Mouse (Mus musculus): Measurements from ENCODE around the gene Fxyd1. TPM values are rescaled to one million over a fixed set of nuclear protein-coding genes. Genes with fewer than 3 reads are reported as not detected.
A peak's percentile ranks its signal among the peaks of the same experiment; 100 is the strongest.

Fxyd1 gene
- polyA plus RNA-seq, 1 experiment from 2014 or later = not detected

DNA sequence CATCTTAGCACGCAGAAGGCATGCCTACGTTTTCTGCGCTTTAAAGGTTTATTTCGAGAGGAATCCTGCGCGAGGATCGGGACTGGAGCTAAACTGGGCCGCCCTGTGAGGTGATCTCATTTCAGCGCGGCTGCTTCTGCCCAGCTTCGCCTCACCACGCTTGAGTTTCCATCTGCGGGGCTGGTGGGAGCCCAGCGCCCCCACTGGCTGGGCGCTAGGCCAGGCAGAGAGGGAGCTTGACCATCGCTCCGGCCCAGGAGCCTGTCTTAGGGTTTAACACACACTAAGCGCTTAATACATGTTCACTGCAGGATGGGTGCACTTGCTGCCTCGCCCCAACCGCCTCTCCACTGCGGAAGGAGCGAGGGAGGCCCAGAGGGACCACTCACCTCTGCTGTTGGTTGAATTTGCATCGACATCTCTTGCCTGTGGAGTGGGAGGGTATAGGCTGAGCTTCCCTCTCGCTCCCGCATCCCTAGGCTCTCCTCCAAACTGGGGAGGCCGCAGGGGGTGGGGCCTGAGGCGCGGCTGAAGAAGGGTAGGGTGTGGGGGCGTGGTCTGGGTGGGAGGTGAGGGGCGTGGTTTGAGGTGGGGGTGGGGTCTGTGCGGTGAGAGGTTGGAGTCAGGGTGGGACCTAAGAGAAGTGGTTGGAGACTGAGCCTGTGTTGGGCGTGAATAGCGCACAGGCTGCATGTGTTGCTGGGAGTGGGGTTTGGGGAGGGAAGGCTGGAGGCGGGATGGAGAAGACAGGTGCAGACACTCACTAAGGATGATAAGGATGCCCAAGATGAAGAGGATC is 4.2 kb downstream of the Fxyd1 start:
- DNase-seq (ENCODE audit: low read depth, low spot score) (no peak), ATAC-seq (no peak)
- CTCF ChIA-PET = no interaction called here
- H3K27me3 ChIP-seq = peaks cover 35% of the 10 kb centered on the region
- POLR2A ChIA-PET = no interaction called here
- no peak for TF ChIP-seq CTCF (IDR thresholded peaks at IDR 0.05)
- in situ Hi-C loops (cut with MboI; ENCODE audit: low pct_unique_long_range_greater_than_20kb) = no loop called here

DNA sequence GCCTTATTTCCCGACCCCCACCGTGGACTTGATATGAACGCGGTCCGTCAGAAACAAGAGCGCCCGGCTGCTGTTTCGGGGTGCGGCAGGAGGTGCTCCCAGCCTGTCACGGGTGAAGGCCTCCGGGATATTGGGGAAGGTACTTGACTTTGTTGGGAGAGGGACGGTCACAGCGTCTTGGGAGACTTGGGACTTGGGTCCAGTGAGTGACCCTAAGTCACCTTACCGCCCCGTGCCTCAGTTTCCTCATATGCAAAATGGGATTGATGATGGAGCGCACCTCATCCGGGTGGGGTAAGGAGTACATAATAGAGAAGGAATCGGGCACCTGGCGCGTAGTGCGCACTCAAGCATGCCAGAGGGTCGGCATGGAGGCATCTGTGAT is 4.8 kb downstream of the Fxyd1 start:
- H3K27me3 ChIP-seq = peaks cover 35% of the 10 kb centered on the region
- ChIA-PET POLR2A (no interaction called here), CTCF (no interaction called here)
- DNase-seq (ENCODE audit: low read depth, low spot score) (no peak), ATAC-seq (no peak)
- in situ Hi-C loops (cut with MboI; ENCODE audit: low pct_unique_long_range_greater_than_20kb) = no loop called here
- no peak for TF ChIP-seq CTCF (IDR thresholded peaks at IDR 0.05)

DNA sequence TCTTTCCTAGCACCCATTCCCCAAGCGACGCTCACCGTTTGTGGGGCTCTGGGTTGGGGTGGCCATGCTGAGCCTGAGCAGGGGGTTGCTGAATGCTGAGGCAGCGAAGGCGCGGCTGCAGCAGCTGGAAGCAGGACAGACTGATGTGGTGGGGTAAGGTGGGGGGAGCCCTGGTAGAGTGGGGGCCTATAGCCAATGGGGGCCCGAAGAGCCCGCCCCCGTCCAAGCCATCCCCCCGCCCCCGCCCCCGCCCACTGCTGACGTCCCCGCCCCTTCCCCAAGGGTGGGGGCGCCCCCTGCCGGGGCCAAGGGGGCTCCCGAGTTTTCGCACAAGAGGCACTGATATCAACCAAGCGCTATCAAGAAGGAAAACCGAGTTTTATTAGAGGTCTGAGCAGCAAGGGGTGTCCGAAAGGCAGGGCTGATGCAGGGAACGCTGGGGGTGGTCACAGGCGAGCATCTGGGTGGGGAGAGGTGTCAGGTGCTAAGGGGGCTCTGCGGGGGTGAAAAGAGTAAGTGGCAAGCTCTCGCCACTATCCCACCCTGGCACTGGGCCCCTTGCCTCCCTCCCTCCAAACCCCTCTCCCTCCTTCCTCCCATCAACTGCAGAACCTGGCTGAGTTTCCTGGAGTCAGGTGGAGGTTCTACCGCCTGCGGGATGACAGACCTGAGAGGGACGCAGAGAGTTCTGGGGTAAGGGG is 5.5 kb downstream of the Fxyd1 start, which contains the start of gene Fxyd7:
TSS of gene Fxyd7 (minus strand) at position 147 of the 701 bp plus-strand sequence.
- ATAC-seq (no peak), DNase-seq (ENCODE audit: low read depth, low spot score) (no peak)
- H3K27me3 ChIP-seq = peaks cover 35% of the 10 kb centered on the region
- TF ChIP-seq CTCF (IDR thresholded peaks at IDR 0.05) = no peak
- ChIA-PET CTCF (no interaction called here), POLR2A (no interaction called here)
- in situ Hi-C loops (cut with MboI; ENCODE audit: low pct_unique_long_range_greater_than_20kb) = no loop called here

DNA sequence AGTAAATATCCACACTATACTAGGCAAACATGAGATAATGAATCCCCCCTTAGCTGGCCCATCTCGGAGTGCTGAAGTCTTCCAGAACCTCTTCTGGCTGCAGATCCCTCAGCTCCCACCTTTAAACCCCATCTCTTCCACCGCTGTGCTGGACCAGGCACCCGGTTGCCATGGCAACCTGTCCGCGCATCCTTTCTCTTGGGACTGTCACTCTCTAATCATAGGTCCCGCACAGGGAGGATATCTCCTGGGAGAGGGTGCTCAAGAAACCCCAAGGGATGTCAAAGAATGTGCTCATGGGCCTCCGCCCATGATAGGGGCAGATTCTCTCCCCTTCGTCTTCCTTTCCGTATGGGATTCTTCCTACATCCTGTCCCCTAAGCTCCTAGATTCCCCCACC is 6.1 kb downstream of the Fxyd1 start:
- in situ Hi-C loops (cut with MboI; ENCODE audit: low pct_unique_long_range_greater_than_20kb) = no loop called here
- no peak for ATAC-seq
- no peak for TF ChIP-seq CTCF (IDR thresholded peaks at IDR 0.05)
- ChIA-PET CTCF (no interaction called here), POLR2A (no interaction called here)
- no peak for DNase-seq (ENCODE audit: low read depth, low spot score)
- H3K27me3 ChIP-seq = peaks cover 35% of the 10 kb centered on the region

DNA sequence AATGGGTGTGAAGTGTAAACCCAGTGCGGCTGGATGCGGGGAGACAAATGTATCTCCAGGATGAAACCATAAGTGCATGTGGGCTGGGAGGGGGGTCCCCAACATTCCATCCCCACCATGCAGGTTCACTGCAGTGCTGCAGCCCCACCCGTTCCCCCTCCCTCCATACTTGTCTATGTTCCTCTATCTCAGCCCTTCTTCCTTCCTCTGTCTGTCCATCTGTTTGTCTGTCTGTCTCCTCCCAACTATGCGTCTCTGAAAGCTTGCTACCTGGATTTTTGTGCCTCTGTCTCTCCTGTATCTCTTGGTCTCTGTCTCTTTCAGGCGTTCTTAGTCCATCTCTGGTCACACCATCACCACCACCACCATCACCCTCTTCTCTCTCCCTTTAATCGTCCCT is 6.5 kb downstream of the Fxyd1 start:
- peaks cover 35% of the 10 kb centered on the region for H3K27me3 ChIP-seq
- ATAC-seq (no peak), DNase-seq (ENCODE audit: low read depth, low spot score) (no peak)
- ChIA-PET POLR2A (interaction anchor here (1.3 kb wide), 1 partner anchor 9 kb away, joined by 4 read pairs; the partner anchor contains the start of gene Fxyd5), CTCF (no interaction called here)
- in situ Hi-C loops (cut with MboI; ENCODE audit: low pct_unique_long_range_greater_than_20kb) = no loop called here
- TF ChIP-seq CTCF (IDR thresholded peaks at IDR 0.05) = no peak

DNA sequence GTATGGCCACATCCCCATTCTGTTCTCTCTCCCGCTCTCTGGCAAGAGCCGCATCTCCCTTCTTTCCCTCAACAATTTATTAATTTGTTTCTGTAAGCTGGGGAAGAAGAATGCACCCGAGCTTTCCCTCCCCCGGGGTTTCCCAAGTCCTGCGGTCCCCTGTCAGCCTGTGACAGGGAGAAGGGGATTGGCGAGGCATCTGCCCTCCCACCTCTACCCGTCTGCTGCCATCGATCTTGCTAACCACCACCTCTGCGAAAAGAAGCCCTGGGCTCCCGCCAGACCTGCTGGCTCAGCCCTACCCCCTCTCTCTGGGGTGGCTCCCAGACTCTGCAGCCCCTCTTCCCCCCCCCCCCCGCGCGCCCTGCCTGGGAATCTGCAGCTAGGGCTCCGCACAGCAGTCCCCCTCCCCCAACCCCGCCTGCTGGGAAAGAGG is 7.1 kb downstream of the Fxyd1 start:
- ATAC-seq (no peak), DNase-seq (ENCODE audit: low read depth, low spot score) (no peak)
- ChIA-PET CTCF (no interaction called here), POLR2A (interaction anchor here (1.3 kb wide), 1 partner anchor 8 kb away, joined by 4 read pairs; the partner anchor contains the start of gene Fxyd5)
- no peak for TF ChIP-seq CTCF (IDR thresholded peaks at IDR 0.05)
- in situ Hi-C loops (cut with MboI; ENCODE audit: low pct_unique_long_range_greater_than_20kb) = no loop called here
- H3K27me3 ChIP-seq = peaks cover 35% of the 10 kb centered on the region

DNA sequence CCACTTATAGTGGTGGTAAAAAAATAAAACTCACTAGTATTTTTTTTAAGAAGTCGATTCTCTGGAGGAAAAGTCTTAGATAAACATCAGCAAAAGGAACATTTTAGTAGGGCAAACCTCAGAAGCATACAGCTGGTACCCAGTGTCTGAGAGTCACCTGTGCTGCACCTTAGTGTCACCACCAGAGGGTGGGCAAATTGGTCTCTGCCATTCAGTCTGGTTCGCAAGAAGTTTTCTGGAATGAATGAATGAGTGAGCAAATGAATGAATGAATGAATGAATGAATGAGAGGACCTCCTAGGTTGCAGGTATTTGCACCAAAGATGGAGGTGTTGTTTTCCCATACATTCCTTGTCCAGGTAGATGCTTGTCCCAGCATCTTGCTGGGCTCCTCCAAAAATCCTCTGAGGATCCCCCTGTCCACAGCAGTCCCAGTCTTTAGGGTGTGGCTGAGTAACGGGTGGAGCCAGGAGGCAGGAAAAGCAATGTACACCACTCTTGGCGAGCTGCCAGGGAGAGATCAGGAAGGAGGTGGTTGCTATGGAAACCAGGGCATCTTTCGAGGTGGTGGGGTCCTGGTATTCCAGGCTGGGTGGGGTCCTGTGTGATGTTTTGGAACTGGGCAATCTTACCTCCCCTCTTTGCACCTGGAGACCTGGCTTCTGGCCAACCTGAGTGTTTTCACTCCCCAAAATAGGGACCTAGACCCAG is 7.7 kb downstream of the Fxyd1 start:
- DNase-seq (ENCODE audit: low read depth, low spot score) = no peak
- in situ Hi-C loops (cut with MboI; ENCODE audit: low pct_unique_long_range_greater_than_20kb) = no loop called here
- POLR2A ChIA-PET = interaction anchor here (0.7 to 1.3 kb wide), 2 partner anchors 8 to 84 kb away, joined by 3 to 4 read pairs; partner anchors contain the start of gene Fxyd5
- CTCF ChIA-PET = interaction anchor here (0.9 kb wide), 1 partner anchor 139 kb away, joined by 3 read pairs; no protein-coding TSS in a partner anchor
- ATAC-seq = no peak
- no peak for TF ChIP-seq CTCF (IDR thresholded peaks at IDR 0.05)
- H3K27me3 ChIP-seq = peaks cover 35% of the 10 kb centered on the region

DNA sequence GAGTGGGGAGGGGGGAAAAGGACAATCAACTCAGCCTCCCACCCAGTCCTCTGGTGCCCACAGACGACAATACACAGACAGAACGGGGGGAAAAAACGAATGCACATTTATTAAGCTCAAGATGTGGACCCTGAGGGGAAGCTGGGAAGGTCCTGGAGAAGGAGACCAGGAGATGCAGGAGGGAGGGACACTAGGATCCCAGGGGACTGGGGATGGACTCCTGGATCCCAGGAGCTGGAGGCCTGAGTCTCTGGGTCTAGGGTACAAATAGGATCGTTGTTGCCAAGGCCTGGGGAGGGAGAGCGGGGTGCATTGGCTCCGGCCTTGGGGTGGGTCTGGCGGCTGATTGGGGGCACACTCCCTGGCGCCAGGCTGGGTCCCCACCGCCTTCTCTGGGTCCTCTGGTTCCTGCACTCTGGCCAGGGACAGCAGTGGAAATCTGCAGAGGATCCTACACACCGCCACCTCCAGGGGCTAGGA is 14.5 kb downstream of the Fxyd1 start, which contains the start of gene Fxyd5:
TSS of gene Fxyd5 (minus strand) at position 51 of the 480 bp plus-strand sequence.
- no peak for DNase-seq (ENCODE audit: low read depth, low spot score)

DNA sequence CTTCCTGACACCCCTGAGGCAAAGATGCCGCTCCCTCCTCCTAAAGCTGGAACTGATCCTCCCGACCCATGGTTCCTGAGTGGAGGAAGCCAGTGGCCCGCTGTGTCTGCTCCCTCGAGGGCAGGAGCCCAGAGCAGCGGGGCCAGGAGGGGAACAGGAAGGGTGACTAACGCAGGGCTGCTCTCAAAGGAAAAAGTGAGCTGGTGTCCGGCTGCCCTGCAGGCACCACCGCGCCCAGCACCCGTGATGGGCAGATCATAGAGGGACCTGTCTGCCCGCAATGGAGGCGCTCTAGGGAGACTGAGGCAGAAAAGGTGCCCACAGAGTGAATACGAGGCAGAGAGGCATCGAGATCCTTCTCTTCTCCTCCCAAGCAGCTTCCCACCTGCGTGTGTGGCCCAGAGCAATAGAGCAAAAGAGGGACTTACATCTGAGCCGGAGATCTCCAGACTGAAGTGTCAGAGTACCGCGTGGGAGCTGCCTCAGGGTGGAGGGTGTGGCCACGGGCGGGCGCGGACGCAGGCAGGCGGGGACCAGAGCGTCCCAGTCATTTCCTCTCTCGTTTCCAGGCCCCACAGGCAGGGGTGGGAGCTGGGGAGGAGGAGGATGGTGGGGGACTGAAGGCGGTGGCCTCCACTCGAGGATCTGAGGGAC is 15.2 kb downstream of the Fxyd1 start:
- DNase-seq (ENCODE audit: low read depth, low spot score) = no peak

More for the DNA sequence above, 14.5 kb downstream of the Fxyd1 start, which contains the start of gene Fxyd5:
- no peak for ATAC-seq
- ChIA-PET CTCF (no interaction called here), POLR2A (interaction anchor here (1.4 kb wide), 1 partner anchor 7 kb away, joined by 4 read pairs; no protein-coding TSS in a partner anchor)
- H3K27me3 ChIP-seq = peaks cover 5% of the 10 kb centered on the region
- TF ChIP-seq CTCF (IDR thresholded peaks at IDR 0.05) = no peak
- in situ Hi-C loops (cut with MboI; ENCODE audit: low pct_unique_long_range_greater_than_20kb) = no loop called here

DNA sequence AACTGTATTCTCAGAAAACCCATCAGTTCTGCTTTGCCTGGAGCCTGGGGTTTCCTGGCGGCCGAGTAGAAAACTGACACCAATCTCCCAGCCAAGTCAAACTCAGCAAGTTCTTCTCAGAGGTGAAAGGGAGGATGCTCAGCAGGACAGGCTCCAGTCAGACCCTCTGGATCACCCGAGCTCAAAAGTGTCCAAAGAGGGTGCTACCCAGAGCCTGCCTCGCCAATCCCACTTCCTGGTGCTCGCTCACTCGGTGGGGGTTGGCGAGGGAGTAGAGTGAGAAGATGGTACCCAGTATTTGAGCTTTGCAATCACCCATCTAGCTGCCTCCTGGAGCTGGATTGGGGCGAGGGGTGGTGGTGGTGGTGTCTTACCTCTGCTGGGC is 16.0 kb downstream of the Fxyd1 start:
- ChIA-PET POLR2A (interaction anchor here (1.4 kb wide), 1 partner anchor 9 kb away, joined by 4 read pairs; no protein-coding TSS in a partner anchor), CTCF (no interaction called here)
- TF ChIP-seq CTCF (IDR thresholded peaks at IDR 0.05) = no peak
- DNase-seq (ENCODE audit: low read depth, low spot score) = no peak
- in situ Hi-C loops (cut with MboI; ENCODE audit: low pct_unique_long_range_greater_than_20kb) = no loop called here
- no peak for ATAC-seq
- peaks cover 5% of the 10 kb centered on the region for H3K27me3 ChIP-seq

More for the DNA sequence above, 15.2 kb downstream of the Fxyd1 start:
- H3K27me3 ChIP-seq = peaks cover 5% of the 10 kb centered on the region
- TF ChIP-seq CTCF (IDR thresholded peaks at IDR 0.05) = no peak
- POLR2A ChIA-PET = interaction anchor here (1.4 kb wide), 1 partner anchor 8 kb away, joined by 4 read pairs; no protein-coding TSS in a partner anchor
- peak; percentile 86 for ATAC-seq
- in situ Hi-C loops (cut with MboI; ENCODE audit: low pct_unique_long_range_greater_than_20kb) = no loop called here
- CTCF ChIA-PET = no interaction called here

All from Patski (cell line).